Mouse (Mus musculus) retina, embryonic 14.5 days (tissue): ENCODE measurements at regions not wholly inside any gene's neighbourhood (a gene's known extent, or its start where the extent isn't known, plus 50 kb on each side); places are given as distances from the start of the nearest gene placed in this dataset.
A peak's percentile ranks its signal among the peaks of the same experiment; 100 is the strongest.

Experiments used
- DNase-seq: peaks from one replicate; pipeline ENCODE4 v3.0.0-alpha.2; 2015; ENCODE audit warnings: low spot score

DNA sequence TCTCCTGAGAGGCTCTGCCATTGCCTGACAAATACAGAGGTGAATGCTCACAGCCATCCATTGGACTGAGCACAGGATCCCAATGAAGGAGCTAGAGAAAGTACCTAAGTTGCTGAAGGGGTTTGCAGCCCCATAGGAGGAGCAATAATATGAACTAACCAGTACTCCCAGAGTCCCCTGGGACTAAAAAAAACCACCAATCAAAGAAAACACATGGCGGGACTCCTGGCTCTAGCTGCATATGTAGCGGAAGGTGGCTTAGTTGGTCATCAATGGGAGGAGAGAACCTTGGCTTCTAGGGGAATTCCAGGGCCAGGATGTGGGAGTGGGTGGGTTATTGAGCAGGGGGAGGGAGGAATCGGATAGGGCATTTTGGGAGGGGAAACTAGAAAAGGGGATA is 207.8 kb downstream of the Otol1 start:
- no peak for DNase-seq

DNA sequence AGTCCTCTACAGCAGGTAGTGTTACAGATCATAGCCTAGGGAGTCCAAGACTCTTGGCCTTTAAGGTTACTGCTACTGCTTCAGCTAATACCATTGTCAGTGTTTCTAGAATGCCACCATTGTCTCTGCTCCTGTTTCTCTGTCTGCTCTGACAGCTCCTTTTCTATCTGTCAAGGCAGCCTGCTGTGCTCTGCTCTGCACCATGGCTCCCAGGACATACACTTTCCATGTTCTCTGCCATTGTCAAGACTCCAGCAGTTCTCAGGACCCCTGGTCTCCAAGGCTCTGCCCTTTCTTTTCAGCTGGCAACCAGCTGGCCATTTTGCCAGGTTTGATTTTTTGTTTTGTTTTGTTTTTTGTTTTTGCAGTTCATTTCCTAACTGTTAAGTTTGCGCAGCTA is 208.7 kb downstream of the Otol1 start:
- no peak for DNase-seq

- DNase-seq = no peak
Observed at GRCm38 (mm10) chr3:70218757-70219360, 211.4 kb downstream of the Otol1 start.

GRCm38 (mm10) chr3:70223443-70224065 is 216.1 kb downstream of the Otol1 start:
- DNase-seq = no peak

- DNase-seq = no peak
Observed at GRCm38 (mm10) chr3:70224846-70225245, 217.4 kb downstream of the Otol1 start.

- no peak for DNase-seq
Observed at GRCm38 (mm10) chr3:70227165-70227564, 219.8 kb downstream of the Otol1 start.

- no peak for DNase-seq
Observed at GRCm38 (mm10) chr3:70248655-70249054, 241.2 kb downstream of the Otol1 start.

DNA sequence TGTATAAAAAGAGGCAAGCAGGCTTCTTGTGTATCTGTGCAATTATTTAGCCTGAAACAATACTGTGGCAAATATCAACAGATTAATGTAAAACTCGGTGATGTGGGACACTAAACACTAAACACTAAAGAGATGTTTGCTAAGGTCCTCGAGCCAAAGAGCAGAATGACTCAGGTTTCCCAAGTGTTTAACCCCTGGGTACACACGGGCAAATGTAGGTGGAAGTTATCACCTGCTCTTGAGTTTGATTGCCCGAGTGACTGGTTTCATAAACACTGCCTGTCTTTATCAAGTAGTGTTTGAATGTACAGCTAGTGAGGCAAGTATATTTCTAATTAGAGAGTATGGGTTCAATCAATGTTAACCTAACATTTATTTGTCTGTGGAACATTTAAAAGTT is 242.5 kb downstream of the Otol1 start:
- DNase-seq = no peak

DNA sequence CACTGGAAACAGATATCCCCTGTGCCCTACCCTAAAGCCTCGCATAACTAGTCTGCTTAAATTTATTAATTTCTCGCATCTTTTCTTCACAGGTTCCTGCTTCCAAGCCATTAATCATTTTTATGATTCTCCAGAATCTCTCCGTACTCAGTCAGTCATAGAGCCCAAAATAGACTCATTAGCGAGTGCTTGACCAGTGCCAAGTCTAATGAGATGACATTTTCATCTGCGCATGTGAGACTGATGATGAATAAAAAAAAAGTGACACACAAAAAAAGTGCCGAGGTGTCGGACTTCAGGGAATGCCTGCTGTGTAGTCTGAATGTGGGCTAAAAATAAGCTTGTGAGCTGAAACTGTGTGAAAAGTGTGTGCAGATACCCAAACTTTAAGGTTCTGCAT is 243.3 kb downstream of the Otol1 start:
- no peak for DNase-seq

DNA sequence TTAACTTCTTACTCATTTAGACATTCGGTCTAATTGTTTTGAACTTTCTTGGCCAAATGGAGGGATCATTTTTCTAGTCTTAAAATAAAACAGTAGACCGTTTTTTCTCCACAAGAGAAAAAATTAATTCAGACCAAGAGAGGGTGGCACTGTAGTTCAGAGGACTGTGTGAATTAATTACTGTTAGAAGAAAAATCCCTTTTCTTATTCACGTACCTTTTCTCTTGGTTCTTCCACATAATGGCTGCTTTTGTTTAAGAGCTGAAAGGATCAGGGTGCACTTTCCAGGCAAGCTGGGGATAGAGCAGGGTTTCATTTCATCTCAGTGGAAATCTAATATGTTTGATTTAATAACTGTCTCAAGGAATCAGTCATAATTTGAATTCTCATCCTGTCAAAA is 255.9 kb downstream of the Otol1 start:
- DNase-seq = no peak

GRCm38 (mm10) chr3:70288590-70289388 is 281.4 kb downstream of the Otol1 start:
- DNase-seq = peak; percentile 44

- no peak for DNase-seq
Observed at GRCm38 (mm10) chr3:70307556-70307955, 300.1 kb downstream of the Otol1 start.

GRCm38 (mm10) chr3:70308061-70308461 is 300.6 kb downstream of the Otol1 start:
- DNase-seq = no peak

DNA sequence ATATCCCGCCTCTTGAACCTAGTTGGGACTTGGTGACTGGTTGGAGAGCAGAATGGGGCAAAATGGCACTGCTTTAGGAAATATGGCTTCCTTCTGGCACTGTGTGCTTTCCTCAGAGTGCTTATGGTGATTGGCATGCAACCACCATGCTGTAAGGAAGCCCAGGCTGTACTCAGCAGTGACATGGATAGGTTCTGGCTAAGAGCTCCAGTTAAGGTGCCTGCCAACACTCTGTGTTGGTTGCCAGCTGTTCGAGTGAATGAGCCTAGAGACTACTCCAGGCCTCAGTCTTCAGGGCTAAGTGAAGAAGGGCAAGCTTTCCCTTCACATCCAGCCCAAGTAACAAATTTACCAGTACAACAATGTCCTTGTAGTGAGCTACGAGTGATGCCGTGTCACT is 301.9 kb downstream of the Otol1 start:
- DNase-seq = no peak

DNA sequence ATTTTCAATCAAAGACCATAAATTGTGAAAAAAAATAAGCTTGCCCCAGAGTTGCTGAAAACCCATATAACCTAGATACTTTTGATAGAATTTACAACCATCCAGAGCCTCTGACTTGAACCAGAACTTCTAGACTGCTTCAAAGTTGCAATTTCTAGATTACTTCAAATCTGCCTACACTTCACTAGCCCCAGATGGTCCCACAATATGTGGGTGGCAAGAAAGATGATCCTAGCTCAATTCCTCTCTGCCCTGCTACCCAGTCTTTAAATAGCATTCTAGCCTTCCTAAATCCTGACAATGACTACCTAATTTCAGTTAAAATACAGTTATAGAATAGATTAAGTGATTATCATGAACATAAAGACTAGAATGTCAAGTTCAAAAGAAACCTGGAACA is 303.6 kb downstream of the Otol1 start:
- no peak for DNase-seq

DNA sequence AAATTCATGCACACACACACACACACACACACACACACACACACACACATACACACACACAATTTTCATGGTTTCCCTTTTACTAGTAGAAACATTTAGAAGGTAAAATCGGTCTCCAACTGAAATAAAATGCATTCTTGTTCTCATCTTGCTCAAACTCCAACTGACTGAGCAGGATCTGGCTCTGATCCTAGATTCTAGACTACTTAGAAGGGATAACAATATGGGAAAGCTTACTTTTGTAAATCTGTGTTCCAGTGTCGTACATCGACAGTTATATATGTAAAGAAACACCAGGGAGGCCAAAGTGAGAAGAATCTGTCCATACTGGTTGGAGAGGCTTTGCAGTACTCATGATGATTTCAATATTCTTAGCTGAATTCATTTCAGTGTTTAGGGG is 304.6 kb downstream of the Otol1 start:
- DNase-seq = no peak

DNA sequence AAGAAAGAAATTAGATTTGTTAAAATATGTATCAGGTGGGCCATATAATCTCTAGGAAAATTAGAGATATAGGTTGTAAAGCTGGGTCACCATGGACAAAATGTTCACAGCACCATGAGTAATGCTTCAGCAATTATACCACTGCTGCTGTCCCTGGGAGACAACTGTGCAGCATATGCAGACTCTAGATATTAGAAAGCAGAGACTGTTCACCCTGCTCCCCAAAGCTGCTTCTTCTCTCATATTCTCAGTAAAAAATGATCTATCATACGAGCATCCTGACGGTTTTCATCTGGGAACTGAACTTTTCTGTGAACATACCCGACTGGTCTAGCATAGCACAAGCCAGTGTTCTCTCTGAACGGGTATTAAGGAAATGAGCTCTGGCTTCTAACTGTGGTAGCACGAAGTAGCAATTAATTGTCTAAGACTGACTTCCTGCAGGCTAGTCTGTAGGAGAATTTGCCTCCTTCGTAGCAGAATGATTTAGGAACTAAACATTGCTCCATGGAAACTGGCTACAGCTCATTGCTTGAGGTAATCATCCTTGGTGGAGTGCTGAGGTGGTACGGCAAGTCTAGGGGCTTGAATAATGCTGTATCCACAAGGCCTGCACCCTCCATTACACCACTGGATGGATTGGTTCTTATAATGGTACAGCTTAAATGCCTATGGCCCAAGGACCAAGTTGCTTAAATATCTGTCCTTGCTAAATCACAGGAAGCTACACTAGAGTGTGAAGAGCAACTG is 305.9 kb downstream of the Otol1 start:
- DNase-seq = peak; percentile 51

- DNase-seq = no peak
Observed at GRCm38 (mm10) chr3:70314239-70314638, 306.8 kb downstream of the Otol1 start.

DNA sequence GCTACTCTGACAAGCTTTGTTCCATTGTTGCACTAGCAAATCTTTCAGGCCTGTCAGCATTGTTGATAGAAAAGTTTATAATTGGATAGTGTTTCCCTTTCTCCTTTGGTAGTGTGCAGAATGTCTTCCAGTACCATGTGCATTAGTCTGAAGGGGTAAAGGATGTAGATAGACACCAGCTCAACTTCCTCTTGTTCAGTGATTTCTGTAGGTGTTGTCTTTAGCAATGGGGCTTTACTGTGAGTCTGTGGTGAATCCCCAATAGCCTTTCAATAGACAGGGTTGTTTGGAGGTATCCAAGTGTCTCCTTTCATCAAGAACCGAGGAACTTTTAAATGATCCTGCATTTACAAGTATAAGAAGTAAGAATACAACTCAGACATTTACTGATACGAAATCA is 311.0 kb downstream of the Otol1 start:
- DNase-seq = no peak

DNA sequence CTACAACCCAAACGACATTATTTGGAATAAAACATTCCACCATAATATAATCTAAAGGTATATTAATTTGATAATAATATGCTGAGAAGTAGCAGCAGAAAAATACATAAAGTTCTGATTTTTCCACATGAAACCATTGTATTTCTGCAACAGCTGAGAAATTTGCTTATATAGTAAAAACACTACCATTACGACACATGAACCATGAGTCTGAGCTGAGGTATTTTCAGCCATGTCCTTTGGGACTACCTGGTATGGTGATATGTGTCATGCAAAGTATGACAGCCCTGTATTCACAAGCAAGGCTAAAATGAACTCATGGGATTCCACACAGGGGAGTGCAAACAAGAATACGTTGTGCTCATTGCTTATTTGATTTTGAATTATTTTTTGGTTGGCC is 311.7 kb downstream of the Otol1 start:
- no peak for DNase-seq

DNA sequence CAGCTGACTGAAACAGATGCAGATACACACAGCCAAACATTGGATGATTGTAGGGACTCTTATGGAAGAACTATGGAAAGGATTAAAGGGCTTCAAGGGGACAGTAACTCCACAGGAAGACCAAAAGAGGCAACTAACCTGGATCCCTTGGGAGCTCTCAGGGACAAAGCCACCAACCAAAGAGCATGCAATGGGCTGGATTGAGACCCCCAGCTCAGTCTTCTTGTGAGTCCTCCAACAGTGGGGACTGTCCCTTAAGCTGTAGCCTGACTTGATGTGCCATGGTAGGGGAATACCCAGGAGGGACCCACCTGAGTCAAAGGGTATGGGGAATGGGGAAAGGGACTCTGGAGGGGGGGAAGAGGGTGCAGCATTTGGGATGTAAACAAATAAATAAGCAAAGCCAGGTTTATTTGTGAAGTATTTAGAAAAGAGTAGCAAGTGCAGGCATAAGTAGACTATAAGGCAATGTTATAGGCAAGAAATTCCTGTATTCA is 313.8 kb downstream of the Otol1 start:
- DNase-seq = no peak

DNA sequence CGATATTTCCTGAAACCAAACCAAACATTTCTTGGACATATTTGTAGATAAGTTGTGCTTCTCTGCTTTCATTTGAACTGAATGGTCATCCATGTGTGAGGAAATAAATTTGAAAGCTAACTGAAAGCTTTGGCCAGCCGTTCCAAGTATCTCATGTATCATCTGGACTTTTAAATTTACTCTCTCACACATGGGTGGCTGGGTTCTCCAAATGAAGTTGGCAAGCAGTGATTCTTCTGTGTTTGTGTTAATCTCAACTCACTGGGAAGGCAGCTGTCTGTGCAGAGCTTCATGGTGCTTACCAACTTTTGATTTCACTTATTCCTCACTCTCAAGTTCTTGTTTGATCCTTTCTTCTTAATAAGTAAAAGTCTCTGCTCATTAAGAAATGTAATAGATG is 317.3 kb downstream of the Otol1 start:
- no peak for DNase-seq
